Mouse (Mus musculus) kidney, postnatal 10 days (tissue): ENCODE results near the gene Mcub.

Experiments used
- DNase-seq: peaks from one replicate; pipeline ENCODE4 v3.0.0; 2021; ENCODE audit warnings: mixed read lengths

Gene Mcub

GRCm38 (mm10) chr3:129887779-129888517 lies 82.1 kb downstream of the Mcub start:
- DNase-seq: no peak

DNA sequence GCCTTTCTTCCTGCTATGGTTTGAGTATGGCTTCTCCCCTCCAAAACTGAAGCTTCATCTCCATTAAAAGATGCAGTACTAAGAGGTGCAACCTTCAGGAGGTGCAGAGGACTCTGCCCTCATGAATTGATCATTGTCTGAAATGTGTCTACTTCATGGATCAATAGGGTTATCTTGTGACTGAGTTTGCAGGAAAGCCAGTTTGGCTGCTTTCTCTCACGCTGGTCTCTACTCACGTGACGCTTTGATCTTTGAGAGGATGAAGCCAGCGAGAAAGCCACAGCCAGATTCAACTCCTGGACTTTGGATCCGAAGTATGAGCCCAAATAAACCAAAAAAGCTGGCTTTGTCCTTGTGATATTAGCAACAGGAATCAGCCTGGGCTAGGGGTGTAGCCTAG lies 83.6 kb downstream of the Mcub start:
- no peak for DNase-seq

GRCm38 (mm10) chr3:129885577-129885976 lies 84.4 kb downstream of the Mcub start:
- no peak for DNase-seq

- DNase-seq: no peak
Observed at GRCm38 (mm10) chr3:129880925-129881593, 88.9 kb downstream of the Mcub start.

GRCm38 (mm10) chr3:129879913-129880312 lies 90.1 kb downstream of the Mcub start:
- DNase-seq: no peak

- peak; percentile 50 for DNase-seq
Observed at GRCm38 (mm10) chr3:129879131-129879757, 90.8 kb downstream of the Mcub start.

GRCm38 (mm10) chr3:129878405-129879021 lies 91.5 kb downstream of the Mcub start, which contains the start of gene Pla2g12a:
Gene Pla2g12a, plus strand, starts transcription at chr3:129878606.
- peak; percentile 95 for DNase-seq

DNA sequence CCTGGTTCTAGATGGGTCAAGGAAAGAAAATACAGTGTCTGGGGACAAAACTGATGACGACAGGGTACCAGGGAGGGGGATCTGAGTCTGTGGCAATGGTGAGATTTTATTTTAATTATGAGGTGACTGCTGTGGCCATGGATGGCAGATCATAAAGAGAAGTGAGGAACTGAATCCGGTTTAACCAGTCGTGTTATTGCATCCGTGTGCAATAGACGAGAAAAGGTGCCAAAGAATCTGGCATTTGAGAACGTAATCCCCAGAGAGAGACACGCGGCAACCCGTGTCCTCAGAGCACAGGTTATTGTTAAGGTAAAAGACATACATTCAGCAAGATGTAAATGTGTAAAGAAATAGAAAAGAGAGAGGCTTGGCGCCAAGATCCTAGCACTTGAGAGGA lies 92.7 kb downstream of the Mcub start:
- no peak for DNase-seq
